Mouse (Mus musculus): ENCODE measurements at regions not wholly inside any gene's neighbourhood (a gene's known extent, or its start where the extent isn't known, plus 50 kb on each side); places are given as distances from the start of the nearest gene placed in this dataset.

- TF ChIP-seq POLR2A (IDR thresholded peaks at IDR 0.05; ENCODE audit: control insufficient read depth, low read depth, low read length) (no peak), CTCF (IDR thresholded peaks at IDR 0.05; ENCODE audit: control insufficient read depth, insufficient read depth, insufficient replicate concordance, low read depth, low read length) (no peak)
These were observed 174.7 kb downstream of the Gadd45g start for GRCm38 (mm10) chr13:52021150-52021549.
